Mouse (Mus musculus) forebrain, embryonic 11.5 days (tissue): Measurements from ENCODE around the gene Lrrfip2. TPM values are rescaled to one million over a fixed set of nuclear protein-coding genes. Genes with fewer than 3 reads are reported as not detected.

Source experiments
- ATAC-seq: fragments of 200-750 bp; cut with Nextera tagmentation; replicated peaks from 2 replicates; pipeline ENCODE4 v1.8.0; 2017; ENCODE audit warnings: moderate TSS enrichment; ENCODE audit not compliant: low FRiP score
- DNase-seq: peaks from one replicate; pipeline ENCODE4 v3.0.0-alpha.2; 2017; ENCODE audit warnings: low spot score
- H3K27ac ChIP-seq: fragments of 300-500 bp; sonication (generic); 2 replicates; pipeline ENCODE4 v1.5.1; 2014; ENCODE audit warnings: low read depth, low read length
- H3K27me3 ChIP-seq: fragments of 300-500 bp; sonication (generic); 2 replicates; pipeline ENCODE4 v1.6.1; 2014; ENCODE audit warnings: mild to moderate bottlenecking, low read length, mixed read lengths; ENCODE audit not compliant: control insufficient read depth, insufficient read depth
- H3K36me3 ChIP-seq: fragments of 300-500 bp; sonication (generic); 2 replicates; pipeline ENCODE4 v1.6.1; 2014; ENCODE audit warnings: mild to moderate bottlenecking, low read length, moderate library complexity, mixed read lengths; ENCODE audit not compliant: control insufficient read depth, insufficient read depth
- H3K4me1 ChIP-seq: fragments of 300-500 bp; sonication (generic); replicated peaks from 2 replicates; pipeline ENCODE4 v1.6.1; 2014; ENCODE audit warnings: low read length, mixed read lengths; ENCODE audit not compliant: control insufficient read depth, insufficient read depth
- H3K4me2 ChIP-seq: fragments of 300-500 bp; sonication (generic); 2 replicates; pipeline ENCODE4 v1.6.1; 2014; ENCODE audit warnings: low read depth, mild to moderate bottlenecking, low read length, moderate library complexity, mixed read lengths; ENCODE audit not compliant: severe bottlenecking
- H3K4me3 ChIP-seq: fragments of 300-500 bp; sonication (generic); 2 replicates; pipeline ENCODE4 v1.5.1; 2014; ENCODE audit warnings: low read depth, low read length
- H3K9ac ChIP-seq: fragments of 300-500 bp; sonication (generic); 2 replicates; pipeline ENCODE4 v1.6.1; 2014; ENCODE audit warnings: low read length
- H3K9me3 ChIP-seq: fragments of 300-500 bp; sonication (generic); 2 replicates; pipeline ENCODE4 v1.6.1; 2016; ENCODE audit warnings: low read length, mixed read lengths; ENCODE audit not compliant: control insufficient read depth
- WGBS: fragments of 180-500 bp; shearing (Covaris S2); extraction: QIAGEN DNeasy Blood & Tissue Kit; methylation state at CpG from one replicate; pipeline ENCODE4 v1.1.7; 2014; 5-methylcytosine and 5-hydroxymethylcytosine counted together
- polyA plus RNA-seq: library from polyadenylated mRNA; unstranded; fragments of >200 nt; fragmentation: Nextera tagmentation; extraction: Ambion mirVana; gene quantifications from 2 replicates; pipeline ENCODE4 v1.2.1, GENCODE M21; 2014

The Lrrfip2 gene
- polyA plus RNA-seq, 1 experiment from 2014 or later = 44.3 TPM

DNA sequence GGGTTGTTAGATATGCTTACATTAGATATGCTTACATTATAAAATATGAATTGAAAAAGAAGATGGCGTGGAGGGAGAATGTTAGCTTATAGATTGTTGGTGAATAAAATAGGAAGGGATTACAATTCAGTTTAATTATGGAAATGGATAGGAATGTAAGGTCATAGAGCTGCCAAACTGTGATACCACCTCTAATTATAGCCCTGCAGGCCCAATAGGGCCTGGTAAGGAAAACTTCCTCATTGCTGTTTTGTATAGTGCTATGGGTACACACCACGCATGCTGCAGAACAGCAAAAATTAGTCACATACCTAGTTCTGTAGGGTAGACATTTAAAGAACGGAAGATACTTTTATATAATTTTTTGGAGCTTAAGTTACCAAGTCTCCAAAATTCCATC, 90.8 kb downstream of the Lrrfip2 start:
- H3K27ac ChIP-seq = no peak overlapping the region
- ATAC-seq = no peak
- no peak overlapping the region for H3K4me2 ChIP-seq
- 96% methylated on average over 3 of the region's 3 CpGs for WGBS
- H3K9me3 ChIP-seq = no peaks in the 10 kb centered on the region
- no peaks in the 10 kb centered on the region; the same call in 1 of the 2 replicates for H3K36me3 ChIP-seq
- H3K27me3 ChIP-seq = no peaks in the 10 kb centered on the region
- H3K9ac ChIP-seq = no peak overlapping the region
- H3K4me3 ChIP-seq = no peak overlapping the region
- DNase-seq = no peak
- no peaks in the 10 kb centered on the region for H3K4me1 ChIP-seq

GRCm38 (mm10) chr9:111209158-111209699, 91.8 kb downstream of the Lrrfip2 start:
- no peak overlapping the region for H3K9ac ChIP-seq
- 94% methylated on average over 7 of the region's 7 CpGs for WGBS
- no peak overlapping the region for H3K27ac ChIP-seq
- H3K4me3 ChIP-seq = no peak overlapping the region
- no peaks in the 10 kb centered on the region for H3K4me1 ChIP-seq
- no peak for DNase-seq
- no peaks in the 10 kb centered on the region for H3K27me3 ChIP-seq
- no peak for ATAC-seq
- no peak overlapping the region for H3K4me2 ChIP-seq
- H3K9me3 ChIP-seq = no peaks in the 10 kb centered on the region
- no peaks in the 10 kb centered on the region; the same call in 1 of the 2 replicates for H3K36me3 ChIP-seq

GRCm38 (mm10) chr9:111210412-111210811, 93.0 kb downstream of the Lrrfip2 start:
- 95% methylated on average over 4 of the region's 4 CpGs for WGBS
- Histone ChIP-seq H3K9ac (no peak overlapping the region), H3K27me3 (no peaks in the 10 kb centered on the region), H3K4me3 (no peak overlapping the region), H3K9me3 (no peaks in the 10 kb centered on the region), H3K4me1 (no peaks in the 10 kb centered on the region), H3K27ac (no peak overlapping the region), H3K36me3 (no peaks in the 10 kb centered on the region; the same call in 1 of the 2 replicates), H3K4me2 (no peak overlapping the region)
- DNase-seq (no peak), ATAC-seq (no peak)

- 87% methylated on average over 10 of the region's 10 CpGs for WGBS
- Histone ChIP-seq H3K36me3 (no peaks in the 10 kb centered on the region; the same call in 1 of the 2 replicates), H3K27me3 (no peaks in the 10 kb centered on the region), H3K4me3 (no peak overlapping the region), H3K4me2 (no peak overlapping the region), H3K27ac (no peak overlapping the region), H3K9ac (no peak overlapping the region), H3K9me3 (no peaks in the 10 kb centered on the region), H3K4me1 (no peaks in the 10 kb centered on the region)
- ATAC-seq = no peak
- no peak for DNase-seq
These were observed 94.0 kb downstream of the Lrrfip2 start for GRCm38 (mm10) chr9:111211122-111212041.

DNA sequence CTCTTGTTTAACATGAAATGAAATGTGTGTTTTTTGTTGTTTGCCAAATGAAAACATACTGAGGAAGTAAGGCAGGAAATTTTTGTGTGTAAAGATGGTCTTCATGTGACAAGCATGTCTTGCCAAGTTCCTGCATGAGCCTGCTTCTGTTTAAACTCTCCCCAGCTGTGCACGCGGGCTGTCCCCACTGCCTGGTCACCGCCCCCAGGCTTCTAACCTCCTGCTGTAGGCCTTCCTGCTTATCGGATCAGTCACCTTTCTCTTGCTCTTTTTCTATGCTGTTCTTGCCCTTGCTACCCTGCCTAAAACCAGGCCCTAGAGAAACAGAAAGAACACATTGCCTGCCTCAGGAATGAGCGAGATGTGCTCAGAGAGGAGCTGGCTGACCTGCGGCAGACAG, 96.1 kb downstream of the Lrrfip2 start:
- DNase-seq (no peak), ATAC-seq (no peak)
- H3K4me3 ChIP-seq = no peak overlapping the region
- no peaks in the 10 kb centered on the region for H3K4me1 ChIP-seq
- H3K4me2 ChIP-seq = no peak overlapping the region
- H3K27me3 ChIP-seq = no peaks in the 10 kb centered on the region
- H3K9ac ChIP-seq = no peak overlapping the region
- H3K27ac ChIP-seq = no peak overlapping the region
- no peaks in the 10 kb centered on the region for H3K9me3 ChIP-seq
- no peaks in the 10 kb centered on the region for H3K36me3 ChIP-seq
- WGBS = 77% methylated on average over 6 of the region's 6 CpGs

DNA sequence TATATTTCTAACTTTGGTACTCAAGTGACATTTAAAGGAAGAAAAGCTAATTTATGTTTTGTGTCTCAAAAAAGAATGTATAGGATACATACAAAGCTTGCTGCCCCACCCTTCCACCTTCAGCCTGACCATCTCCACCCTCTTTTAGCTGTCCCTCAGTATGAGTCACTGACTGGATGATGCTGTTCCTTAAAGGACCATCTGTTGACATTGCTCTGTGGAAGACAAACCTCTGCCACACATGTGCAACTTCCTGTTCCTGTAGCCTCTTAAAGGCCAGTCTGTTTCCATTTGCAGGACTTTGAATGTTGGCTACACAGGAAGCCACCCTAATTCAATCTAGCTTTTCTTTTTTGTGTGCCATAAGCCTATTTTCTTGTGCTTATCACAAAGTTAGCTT, 99.0 kb downstream of the Lrrfip2 start:
- Histone ChIP-seq H3K9ac (no peak overlapping the region), H3K9me3 (no peaks in the 10 kb centered on the region), H3K4me3 (no peak overlapping the region), H3K27me3 (no peaks in the 10 kb centered on the region), H3K27ac (no peak overlapping the region), H3K4me1 (no peaks in the 10 kb centered on the region), H3K36me3 (no peaks in the 10 kb centered on the region), H3K4me2 (no peak overlapping the region)
- DNase-seq (no peak), ATAC-seq (no peak)

DNA sequence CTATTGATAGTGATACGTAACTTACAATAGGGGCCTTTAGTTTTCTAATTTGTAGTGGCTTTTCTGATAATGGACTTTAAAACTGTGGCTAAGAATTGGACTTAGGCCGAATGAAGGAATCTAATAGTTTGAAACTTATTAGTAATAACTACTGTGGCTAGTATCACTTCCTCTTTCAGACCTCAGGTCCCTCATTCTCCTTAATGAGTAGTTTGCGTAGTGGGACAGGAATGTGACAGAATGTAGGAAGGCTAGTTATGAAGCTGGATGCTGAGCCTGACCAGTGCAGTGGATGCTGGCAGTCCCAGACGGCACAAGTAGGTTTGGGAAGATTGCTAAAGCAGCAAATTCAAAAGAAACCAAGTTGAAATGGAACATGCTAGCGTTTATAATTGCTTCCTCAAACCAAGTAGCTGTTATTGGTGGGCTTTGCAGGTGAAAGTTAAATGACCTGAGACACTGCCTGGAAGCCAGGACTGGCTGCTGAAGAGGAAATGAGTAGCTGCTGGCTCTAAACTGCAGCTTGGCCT, 103.2 kb downstream of the Lrrfip2 start:
- H3K4me3 ChIP-seq = no peak overlapping the region
- no peak for DNase-seq
- no peak for ATAC-seq
- no peaks in the 10 kb centered on the region for H3K9me3 ChIP-seq
- H3K4me1 ChIP-seq = no peaks in the 10 kb centered on the region
- H3K27ac ChIP-seq = no peak overlapping the region
- 89% methylated on average over 5 of the region's 5 CpGs for WGBS
- no peaks in the 10 kb centered on the region; the same call in 1 of the 2 replicates for H3K36me3 ChIP-seq
- H3K27me3 ChIP-seq = no peaks in the 10 kb centered on the region
- no peak overlapping the region for H3K4me2 ChIP-seq
- no peak overlapping the region for H3K9ac ChIP-seq

- no peaks in the 10 kb centered on the region; the same call in 1 of the 2 replicates for H3K36me3 ChIP-seq
- 86% methylated on average over 1 of the region's 1 CpGs for WGBS
- H3K27me3 ChIP-seq = no peaks in the 10 kb centered on the region
These were observed 104.2 kb downstream of the Lrrfip2 start for GRCm38 (mm10) chr9:111221580-111221979.

More at GRCm38 (mm10) chr9:111221580-111221979, 104.2 kb downstream of the Lrrfip2 start:
- Histone ChIP-seq H3K27ac (no peak overlapping the region), H3K4me1 (no peaks in the 10 kb centered on the region), H3K9ac (no peak overlapping the region), H3K4me2 (no peak overlapping the region), H3K9me3 (no peaks in the 10 kb centered on the region), H3K4me3 (no peak overlapping the region)
- DNase-seq = no peak
- no peak for ATAC-seq
